Mouse (Mus musculus): ENCODE data around the gene Antxr1. TPM values are rescaled to one million over a fixed set of nuclear protein-coding genes. Genes with fewer than 3 reads are reported as not detected.

Gene Antxr1
- polyA plus RNA-seq, 1 experiment from 2014 or later: 4.8 TPM

GRCm38 (mm10) chr6:87203467-87203866, 132.2 kb downstream of the Antxr1 start:
- Histone ChIP-seq H3K9me3 (no peaks in the 10 kb centered on the region), H3K27ac (no peak overlapping the region), H3K27me3 (replicated peaks) (no peaks in the 10 kb centered on the region), H3K4me1 (no peaks in the 10 kb centered on the region), H3K4me2 (replicated peaks) (no peak overlapping the region), H3K9ac (no peak overlapping the region), H3K4me3 (no peak overlapping the region), H3K36me3 (no peaks in the 10 kb centered on the region)
- WGBS: 75% methylated on average over 4 of the region's 4 CpGs
- no peak for ATAC-seq (ENCODE audit: low FRiP score, low read depth)

GRCm38 (mm10) chr6:87203065-87203464, 132.6 kb downstream of the Antxr1 start:
- H3K9ac ChIP-seq: no peak overlapping the region
- H3K9me3 ChIP-seq: no peaks in the 10 kb centered on the region
- no peak for ATAC-seq (ENCODE audit: low FRiP score, low read depth)
- H3K4me3 ChIP-seq: no peak overlapping the region
- WGBS: 78% methylated on average over 2 of the region's 2 CpGs
- no peak overlapping the region for H3K27ac ChIP-seq
- H3K36me3 ChIP-seq: no peaks in the 10 kb centered on the region
- H3K4me1 ChIP-seq: no peaks in the 10 kb centered on the region
- H3K27me3 ChIP-seq (replicated peaks): no peaks in the 10 kb centered on the region
- no peak overlapping the region for H3K4me2 ChIP-seq (replicated peaks)

- WGBS: 90% methylated on average over 13 of the region's 13 CpGs
- Histone ChIP-seq H3K9ac (no peak overlapping the region), H3K4me1 (no peaks in the 10 kb centered on the region), H3K27me3 (replicated peaks) (no peaks in the 10 kb centered on the region), H3K27ac (no peak overlapping the region), H3K4me3 (no peak overlapping the region), H3K36me3 (no peaks in the 10 kb centered on the region), H3K9me3 (no peaks in the 10 kb centered on the region), H3K4me2 (replicated peaks) (no peak overlapping the region)
- ATAC-seq (ENCODE audit: low FRiP score, low read depth): no peak
These were observed 133.5 kb downstream of the Antxr1 start for GRCm38 (mm10) chr6:87202048-87202605.

GRCm38 (mm10) chr6:87189755-87190154, 145.9 kb downstream of the Antxr1 start:
- no peak overlapping the region for H3K4me3 ChIP-seq
- no peaks in the 10 kb centered on the region for H3K4me1 ChIP-seq
- no peak overlapping the region for H3K27ac ChIP-seq
- no peak overlapping the region for H3K9ac ChIP-seq
- H3K4me2 ChIP-seq (replicated peaks): no peak overlapping the region
- no peak for ATAC-seq (ENCODE audit: low FRiP score, low read depth)
- 91% methylated on average over 3 of the region's 3 CpGs for WGBS
- no peaks in the 10 kb centered on the region for H3K27me3 ChIP-seq (replicated peaks)
- no peaks in the 10 kb centered on the region for H3K9me3 ChIP-seq
- H3K36me3 ChIP-seq: no peaks in the 10 kb centered on the region

GRCm38 (mm10) chr6:87186988-87187387, 148.6 kb downstream of the Antxr1 start:
- Histone ChIP-seq H3K4me1 (no peaks in the 10 kb centered on the region), H3K36me3 (no peaks in the 10 kb centered on the region), H3K9me3 (no peaks in the 10 kb centered on the region), H3K9ac (no peak overlapping the region), H3K4me3 (no peak overlapping the region), H3K27me3 (replicated peaks) (no peaks in the 10 kb centered on the region), H3K4me2 (replicated peaks) (no peak overlapping the region), H3K27ac (no peak overlapping the region)
- no peak for ATAC-seq (ENCODE audit: low FRiP score, low read depth)
- 85% methylated on average over 12 of the region's 12 CpGs for WGBS

GRCm38 (mm10) chr6:87184418-87184817, 151.2 kb downstream of the Antxr1 start:
- Histone ChIP-seq H3K4me1 (no peaks in the 10 kb centered on the region), H3K9me3 (no peaks in the 10 kb centered on the region), H3K4me3 (no peak overlapping the region), H3K36me3 (no peaks in the 10 kb centered on the region), H3K4me2 (replicated peaks) (no peak overlapping the region), H3K9ac (no peak overlapping the region), H3K27ac (no peak overlapping the region), H3K27me3 (replicated peaks) (no peaks in the 10 kb centered on the region)
- ATAC-seq (ENCODE audit: low FRiP score, low read depth): no peak
- WGBS: 77% methylated on average over 3 of the region's 3 CpGs

- no peak overlapping the region for H3K9ac ChIP-seq
- H3K27me3 ChIP-seq (replicated peaks): no peaks in the 10 kb centered on the region
- no peaks in the 10 kb centered on the region for H3K36me3 ChIP-seq
- no peak overlapping the region for H3K4me3 ChIP-seq
- H3K9me3 ChIP-seq: no peaks in the 10 kb centered on the region
- no peak overlapping the region for H3K27ac ChIP-seq
- WGBS: 83% methylated on average over 11 of the region's 11 CpGs
- no peaks in the 10 kb centered on the region for H3K4me1 ChIP-seq
- ATAC-seq (ENCODE audit: low FRiP score, low read depth): no peak
- no peak overlapping the region for H3K4me2 ChIP-seq (replicated peaks)
These were observed 151.6 kb downstream of the Antxr1 start for GRCm38 (mm10) chr6:87183981-87184380.

GRCm38 (mm10) chr6:87183159-87183558, 152.5 kb downstream of the Antxr1 start:
- Histone ChIP-seq H3K9ac (no peak overlapping the region), H3K27me3 (replicated peaks) (no peaks in the 10 kb centered on the region), H3K36me3 (peaks cover 7% of the 10 kb centered on the region), H3K4me2 (replicated peaks) (no peak overlapping the region), H3K4me3 (no peak overlapping the region), H3K27ac (no peak overlapping the region), H3K9me3 (no peaks in the 10 kb centered on the region), H3K4me1 (no peaks in the 10 kb centered on the region)
- no peak for ATAC-seq (ENCODE audit: low FRiP score, low read depth)
- 86% methylated on average over 8 of the region's 8 CpGs for WGBS

- Histone ChIP-seq H3K4me3 (no peak overlapping the region), H3K27me3 (replicated peaks) (no peaks in the 10 kb centered on the region), H3K4me2 (replicated peaks) (no peak overlapping the region), H3K9ac (no peak overlapping the region), H3K36me3 (peaks cover 7% of the 10 kb centered on the region), H3K4me1 (no peaks in the 10 kb centered on the region), H3K27ac (no peak overlapping the region), H3K9me3 (no peaks in the 10 kb centered on the region)
- ATAC-seq (ENCODE audit: low FRiP score, low read depth): no peak
- WGBS: 80% methylated on average over 6 of the region's 6 CpGs
These were observed 152.9 kb downstream of the Antxr1 start for GRCm38 (mm10) chr6:87182736-87183135.

- Histone ChIP-seq H3K27me3 (replicated peaks) (no peaks in the 10 kb centered on the region), H3K4me2 (replicated peaks) (no peak overlapping the region), H3K27ac (no peak overlapping the region), H3K36me3 (no peaks in the 10 kb centered on the region), H3K9ac (no peak overlapping the region), H3K4me3 (no peak overlapping the region), H3K9me3 (no peaks in the 10 kb centered on the region), H3K4me1 (peaks cover 5% of the 10 kb centered on the region; the same call in 1 of the 2 replicates)
- no peak for ATAC-seq (ENCODE audit: low FRiP score, low read depth)
- WGBS: 90% methylated on average over 3 of the region's 3 CpGs
These were observed 164.2 kb downstream of the Antxr1 start for GRCm38 (mm10) chr6:87171461-87171860.

- H3K9me3 ChIP-seq: no peaks in the 10 kb centered on the region
- peaks cover 9% of the 10 kb centered on the region; the same call in 1 of the 2 replicates for H3K4me1 ChIP-seq
- no peak overlapping the region for H3K27ac ChIP-seq
- H3K4me3 ChIP-seq: no peak overlapping the region
- no peak overlapping the region for H3K9ac ChIP-seq
- no peak for ATAC-seq (ENCODE audit: low FRiP score, low read depth)
- WGBS: 90% methylated on average over 6 of the region's 6 CpGs
- H3K4me2 ChIP-seq (replicated peaks): no peak overlapping the region
- no peaks in the 10 kb centered on the region for H3K36me3 ChIP-seq
- no peaks in the 10 kb centered on the region for H3K27me3 ChIP-seq (replicated peaks)
These were observed 164.7 kb downstream of the Antxr1 start for GRCm38 (mm10) chr6:87170875-87171274.

GRCm38 (mm10) chr6:87170277-87170676, 165.3 kb downstream of the Antxr1 start:
- no peak overlapping the region for H3K27ac ChIP-seq
- H3K27me3 ChIP-seq (replicated peaks): no peaks in the 10 kb centered on the region
- ATAC-seq (ENCODE audit: low FRiP score, low read depth): no peak
- WGBS: 83% methylated on average over 6 of the region's 6 CpGs
- peaks cover 9% of the 10 kb centered on the region; the same call in 1 of the 2 replicates for H3K4me1 ChIP-seq
- no peak overlapping the region for H3K4me2 ChIP-seq (replicated peaks)
- H3K4me3 ChIP-seq: no peak overlapping the region
- no peaks in the 10 kb centered on the region for H3K9me3 ChIP-seq
- H3K36me3 ChIP-seq: no peaks in the 10 kb centered on the region
- no peak overlapping the region for H3K9ac ChIP-seq

- H3K27ac ChIP-seq: no peak overlapping the region
- peaks cover 9% of the 10 kb centered on the region; the same call in 1 of the 2 replicates for H3K4me1 ChIP-seq
- no peaks in the 10 kb centered on the region for H3K9me3 ChIP-seq
- no peak overlapping the region for H3K4me3 ChIP-seq
- H3K4me2 ChIP-seq (replicated peaks): no peak overlapping the region
- 93% methylated on average over 9 of the region's 9 CpGs for WGBS
- ATAC-seq (ENCODE audit: low FRiP score, low read depth): no peak
- no peaks in the 10 kb centered on the region; the same call in 1 of the 2 replicates for H3K36me3 ChIP-seq
- no peak overlapping the region for H3K9ac ChIP-seq
- no peaks in the 10 kb centered on the region for H3K27me3 ChIP-seq (replicated peaks)
These were observed 167.6 kb downstream of the Antxr1 start for GRCm38 (mm10) chr6:87168021-87168420.
